Mouse (Mus musculus): ENCODE results near the gene Trpm1.

Gene Trpm1

GRCm38 (mm10) chr7:64229911-64230310, 76.3 kb downstream of the Trpm1 start:
- in situ Hi-C loops (cut with MboI, MseI), result no loop called here

- in situ Hi-C loops (cut with MboI, MseI), result no loop called here
Measured at GRCm38 (mm10) chr7:64231001-64231400, 77.4 kb downstream of the Trpm1 start.

GRCm38 (mm10) chr7:64231996-64232395, 78.4 kb downstream of the Trpm1 start:
- in situ Hi-C loops (cut with MboI, MseI), result no loop called here

GRCm38 (mm10) chr7:64234310-64234820, 80.7 kb downstream of the Trpm1 start:
- in situ Hi-C loops (cut with MboI, MseI), result no loop called here

- in situ Hi-C loops (cut with MboI, MseI), result no loop called here
Measured at GRCm38 (mm10) chr7:64236521-64236920, 82.9 kb downstream of the Trpm1 start.

- in situ Hi-C loops (cut with MboI, MseI), result no loop called here
Measured at GRCm38 (mm10) chr7:64237747-64238146, 84.1 kb downstream of the Trpm1 start.

GRCm38 (mm10) chr7:64238410-64239086, 84.9 kb downstream of the Trpm1 start:
- in situ Hi-C loops (cut with MboI, MseI), result no loop called here

GRCm38 (mm10) chr7:64239138-64239805, 85.6 kb downstream of the Trpm1 start:
- in situ Hi-C loops (cut with MboI, MseI), result no loop called here

- in situ Hi-C loops (cut with MboI, MseI), result no loop called here
Measured at GRCm38 (mm10) chr7:64239806-64240315, 86.2 kb downstream of the Trpm1 start.

- in situ Hi-C loops (cut with MboI, MseI), result no loop called here
Measured at GRCm38 (mm10) chr7:64242424-64242823, 88.8 kb downstream of the Trpm1 start.

- in situ Hi-C loops (cut with MboI, MseI), result no loop called here
Measured at GRCm38 (mm10) chr7:64244371-64244770, 90.7 kb downstream of the Trpm1 start.

- in situ Hi-C loops (cut with MboI, MseI), result no loop called here
Measured at GRCm38 (mm10) chr7:64246713-64247112, 93.1 kb downstream of the Trpm1 start.

- in situ Hi-C loops (cut with MboI, MseI), result no loop called here
Measured at GRCm38 (mm10) chr7:64248352-64248751, 94.7 kb downstream of the Trpm1 start.

GRCm38 (mm10) chr7:64249715-64250114, 96.1 kb downstream of the Trpm1 start:
- in situ Hi-C loops (cut with MboI, MseI), result no loop called here

GRCm38 (mm10) chr7:64250417-64250816, 96.8 kb downstream of the Trpm1 start:
- in situ Hi-C loops (cut with MboI, MseI), result no loop called here

- in situ Hi-C loops (cut with MboI, MseI), result no loop called here
Measured at GRCm38 (mm10) chr7:64253736-64254135, 100.1 kb downstream of the Trpm1 start.

GRCm38 (mm10) chr7:64265502-64266279, 112.1 kb downstream of the Trpm1 start:
- in situ Hi-C loops (cut with MboI, MseI), result no loop called here

GRCm38 (mm10) chr7:64266587-64266986, 113.0 kb downstream of the Trpm1 start:
- in situ Hi-C loops (cut with MboI, MseI), result no loop called here

GRCm38 (mm10) chr7:64271926-64272325, 118.3 kb downstream of the Trpm1 start:
- in situ Hi-C loops (cut with MboI, MseI), result no loop called here

GRCm38 (mm10) chr7:64275518-64275917, 121.9 kb downstream of the Trpm1 start:
- in situ Hi-C loops (cut with MboI, MseI), result no loop called here

- in situ Hi-C loops (cut with MboI, MseI), result no loop called here
Measured at GRCm38 (mm10) chr7:64276921-64277320, 123.3 kb downstream of the Trpm1 start.

- in situ Hi-C loops (cut with MboI, MseI), result no loop called here
Measured at GRCm38 (mm10) chr7:64278526-64278925, 124.9 kb downstream of the Trpm1 start.

Data from T-helper 1 cell (primary cell).